Mouse (Mus musculus): ENCODE measurements at regions not wholly inside any gene's neighbourhood (a gene's known extent, or its start where the extent isn't known, plus 50 kb on each side); places are given as distances from the start of the nearest gene placed in this dataset.

GRCm38 (mm10) chr13:82295834-82296233, 513.0 kb downstream of the Cetn3 start:
- no peaks in the 10 kb centered on the region for H3K27me3 ChIP-seq
- WGBS, result 60% methylated on average over 3 of the region's 3 CpGs
- no peak for ATAC-seq (ENCODE audit: low FRiP score)

GRCm38 (mm10) chr13:82304227-82304626, 521.4 kb downstream of the Cetn3 start:
- Histone ChIP-seq H3K4me1 (peaks cover 6% of the 10 kb centered on the region; the same call in 1 of the 2 replicates), H3K9me3 (no peaks in the 10 kb centered on the region), H3K4me2 (no peak overlapping the region), H3K4me3 (replicated peaks) (no peak overlapping the region), H3K36me3 (replicated peaks) (no peaks in the 10 kb centered on the region), H3K27me3 (no peaks in the 10 kb centered on the region), H3K27ac (0 out of 2 replicates have a peak overlapping the region, but pooled peaks have one; percentile 4), H3K9ac (no peak overlapping the region)
- peak; percentile 54; the same call in 1 of the 2 replicates for ATAC-seq (ENCODE audit: low FRiP score)
- WGBS, result 16% methylated on average over 2 of the region's 2 CpGs

More at GRCm38 (mm10) chr13:82295834-82296233, 513.0 kb downstream of the Cetn3 start:
- H3K27ac ChIP-seq, result no peak overlapping the region
- H3K9ac ChIP-seq, result no peak overlapping the region
- no peaks in the 10 kb centered on the region for H3K4me1 ChIP-seq
- H3K4me2 ChIP-seq, result no peak overlapping the region
- H3K36me3 ChIP-seq (replicated peaks), result no peaks in the 10 kb centered on the region
- H3K9me3 ChIP-seq, result no peaks in the 10 kb centered on the region
- no peak overlapping the region for H3K4me3 ChIP-seq (replicated peaks)

GRCm38 (mm10) chr13:82305076-82305475, 522.2 kb downstream of the Cetn3 start:
- Histone ChIP-seq H3K9ac (no peak overlapping the region), H3K27ac (no peak overlapping the region), H3K4me1 (peaks cover 6% of the 10 kb centered on the region; the same call in 1 of the 2 replicates), H3K4me3 (replicated peaks) (no peak overlapping the region), H3K27me3 (no peaks in the 10 kb centered on the region), H3K36me3 (replicated peaks) (no peaks in the 10 kb centered on the region), H3K9me3 (no peaks in the 10 kb centered on the region), H3K4me2 (no peak overlapping the region)
- peak; percentile 91 for ATAC-seq (ENCODE audit: low FRiP score)
- WGBS, result 39% methylated on average over 6 of the region's 6 CpGs

- WGBS, result 78% methylated on average over 8 of the region's 8 CpGs
- no peaks in the 10 kb centered on the region for H3K36me3 ChIP-seq (replicated peaks)
Observed at GRCm38 (mm10) chr13:82308336-82308735, 525.5 kb downstream of the Cetn3 start.

GRCm38 (mm10) chr13:82316573-82317202, 533.8 kb downstream of the Cetn3 start:
- WGBS, result 69% methylated on average over 5 of the region's 5 CpGs
- ATAC-seq (ENCODE audit: low FRiP score), result no peak
- H3K9me3 ChIP-seq, result no peaks in the 10 kb centered on the region

More at GRCm38 (mm10) chr13:82308336-82308735, 525.5 kb downstream of the Cetn3 start:
- no peak for ATAC-seq (ENCODE audit: low FRiP score)
- Histone ChIP-seq H3K4me1 (peaks cover 6% of the 10 kb centered on the region; the same call in 1 of the 2 replicates), H3K4me3 (replicated peaks) (no peak overlapping the region), H3K27ac (no peak overlapping the region), H3K4me2 (no peak overlapping the region), H3K9me3 (no peaks in the 10 kb centered on the region), H3K9ac (no peak overlapping the region), H3K27me3 (no peaks in the 10 kb centered on the region)

GRCm38 (mm10) chr13:82317203-82317580, 534.3 kb downstream of the Cetn3 start:
- 79% methylated on average over 2 of the region's 2 CpGs for WGBS
- Histone ChIP-seq H3K27ac (no peak overlapping the region), H3K4me2 (no peak overlapping the region), H3K9ac (no peak overlapping the region), H3K9me3 (no peaks in the 10 kb centered on the region), H3K4me3 (replicated peaks) (no peak overlapping the region), H3K27me3 (no peaks in the 10 kb centered on the region), H3K4me1 (no peaks in the 10 kb centered on the region), H3K36me3 (replicated peaks) (no peaks in the 10 kb centered on the region)
- ATAC-seq (ENCODE audit: low FRiP score), result no peak

More at GRCm38 (mm10) chr13:82316573-82317202, 533.8 kb downstream of the Cetn3 start:
- no peak overlapping the region for H3K4me2 ChIP-seq
- no peak overlapping the region for H3K27ac ChIP-seq
- H3K27me3 ChIP-seq, result no peaks in the 10 kb centered on the region
- H3K4me3 ChIP-seq (replicated peaks), result no peak overlapping the region
- no peaks in the 10 kb centered on the region for H3K36me3 ChIP-seq (replicated peaks)
- H3K9ac ChIP-seq, result no peak overlapping the region
- no peaks in the 10 kb centered on the region for H3K4me1 ChIP-seq

GRCm38 (mm10) chr13:82318395-82318794, 535.5 kb downstream of the Cetn3 start:
- Histone ChIP-seq H3K4me1 (no peaks in the 10 kb centered on the region), H3K9me3 (no peaks in the 10 kb centered on the region), H3K9ac (no peak overlapping the region), H3K4me3 (replicated peaks) (no peak overlapping the region), H3K36me3 (replicated peaks) (no peaks in the 10 kb centered on the region), H3K4me2 (no peak overlapping the region), H3K27ac (no peak overlapping the region), H3K27me3 (no peaks in the 10 kb centered on the region)
- 79% methylated on average over 3 of the region's 3 CpGs for WGBS
- no peak for ATAC-seq (ENCODE audit: low FRiP score)

GRCm38 (mm10) chr13:82354355-82354754, 571.5 kb downstream of the Cetn3 start:
- H3K4me3 ChIP-seq (replicated peaks), result no peak overlapping the region
- no peaks in the 10 kb centered on the region for H3K4me1 ChIP-seq
- H3K27ac ChIP-seq, result no peak overlapping the region
- ATAC-seq (ENCODE audit: low FRiP score), result no peak
- H3K4me2 ChIP-seq, result no peak overlapping the region
- 92% methylated on average over 2 of the region's 2 CpGs for WGBS
- H3K36me3 ChIP-seq (replicated peaks), result no peaks in the 10 kb centered on the region
- H3K9ac ChIP-seq, result no peak overlapping the region
- H3K9me3 ChIP-seq, result no peaks in the 10 kb centered on the region
- no peaks in the 10 kb centered on the region for H3K27me3 ChIP-seq

- H3K9me3 ChIP-seq, result no peaks in the 10 kb centered on the region
Observed at GRCm38 (mm10) chr13:82355296-82355695, 572.4 kb downstream of the Cetn3 start.

GRCm38 (mm10) chr13:82359442-82359841, 576.6 kb downstream of the Cetn3 start:
- Histone ChIP-seq H3K4me3 (replicated peaks) (no peak overlapping the region), H3K4me2 (no peak overlapping the region), H3K9ac (no peak overlapping the region), H3K4me1 (no peaks in the 10 kb centered on the region), H3K9me3 (no peaks in the 10 kb centered on the region), H3K27me3 (no peaks in the 10 kb centered on the region), H3K36me3 (replicated peaks) (no peaks in the 10 kb centered on the region), H3K27ac (no peak overlapping the region)
- WGBS, result 61% methylated on average over 1 of the region's 1 CpGs
- peak; percentile 69; the same call in 1 of the 2 replicates for ATAC-seq (ENCODE audit: low FRiP score)

More at GRCm38 (mm10) chr13:82355296-82355695, 572.4 kb downstream of the Cetn3 start:
- Histone ChIP-seq H3K4me1 (no peaks in the 10 kb centered on the region), H3K27me3 (no peaks in the 10 kb centered on the region), H3K4me2 (no peak overlapping the region), H3K9ac (no peak overlapping the region), H3K36me3 (replicated peaks) (no peaks in the 10 kb centered on the region), H3K27ac (no peak overlapping the region), H3K4me3 (replicated peaks) (no peak overlapping the region)
- peak; percentile 37; the same call in 1 of the 2 replicates for ATAC-seq (ENCODE audit: low FRiP score)

- H3K36me3 ChIP-seq (replicated peaks), result no peaks in the 10 kb centered on the region
- H3K27ac ChIP-seq, result no peak overlapping the region
- H3K9ac ChIP-seq, result no peak overlapping the region
- no peak overlapping the region for H3K4me3 ChIP-seq (replicated peaks)
- 3% methylated on average over 1 of the region's 1 CpGs for WGBS
- no peaks in the 10 kb centered on the region for H3K9me3 ChIP-seq
- H3K27me3 ChIP-seq, result no peaks in the 10 kb centered on the region
- no peak for ATAC-seq (ENCODE audit: low FRiP score)
- no peak overlapping the region for H3K4me2 ChIP-seq
- no peaks in the 10 kb centered on the region for H3K4me1 ChIP-seq
Observed at GRCm38 (mm10) chr13:82360711-82361110, 577.8 kb downstream of the Cetn3 start.

- WGBS, result 72% methylated on average over 4 of the region's 4 CpGs
- no peaks in the 10 kb centered on the region for H3K36me3 ChIP-seq (replicated peaks)
- no peak for ATAC-seq (ENCODE audit: low FRiP score)
- H3K27ac ChIP-seq, result no peak overlapping the region
- H3K9me3 ChIP-seq, result no peaks in the 10 kb centered on the region
- H3K4me2 ChIP-seq, result no peak overlapping the region
- no peak overlapping the region for H3K4me3 ChIP-seq (replicated peaks)
- no peak overlapping the region for H3K9ac ChIP-seq
- H3K27me3 ChIP-seq, result no peaks in the 10 kb centered on the region
- no peaks in the 10 kb centered on the region for H3K4me1 ChIP-seq
Observed at GRCm38 (mm10) chr13:82361379-82361778, 578.5 kb downstream of the Cetn3 start.

- Histone ChIP-seq H3K9me3 (no peaks in the 10 kb centered on the region), H3K4me3 (replicated peaks) (no peak overlapping the region), H3K27me3 (no peaks in the 10 kb centered on the region), H3K4me1 (no peaks in the 10 kb centered on the region), H3K4me2 (no peak overlapping the region), H3K36me3 (replicated peaks) (no peaks in the 10 kb centered on the region), H3K9ac (no peak overlapping the region), H3K27ac (no peak overlapping the region)
- no peak for ATAC-seq (ENCODE audit: low FRiP score)
Observed at GRCm38 (mm10) chr13:82366768-82367167, 583.9 kb downstream of the Cetn3 start.

Measured in forebrain, embryonic 12.5 days (tissue).